Mouse (Mus musculus) myocyte (in vitro differentiated cells): ENCODE results near the gene Med13l. TPM values are rescaled to one million over a fixed set of nuclear protein-coding genes. Genes with fewer than 3 reads are reported as not detected.

Source experiments
- H3K27me3 ChIP-seq: one replicate; pipeline ENCODE4 v1.6.1; 2011; ENCODE audit not compliant: control insufficient read depth, insufficient read depth, insufficient read length
- H3K36me3 ChIP-seq: one replicate; pipeline ENCODE4 v1.6.1; 2011; ENCODE audit not compliant: control insufficient read depth, insufficient read depth
- H3K4me2 ChIP-seq: one replicate; pipeline ENCODE4 v1.6.1; 2011; ENCODE audit warnings: low read depth, control low read depth
- H3K4me3 ChIP-seq: one replicate; pipeline ENCODE4 v1.5.1; 2011; ENCODE audit warnings: mild to moderate bottlenecking, control low read depth, moderate library complexity
- H3K79me2 ChIP-seq: one replicate; pipeline ENCODE4 v1.6.1; 2011; ENCODE audit not compliant: control insufficient read depth, insufficient read depth
- H3ac ChIP-seq: one replicate; pipeline ENCODE4 v1.6.1; 2011; ENCODE audit not compliant: control insufficient read depth, insufficient read length
- CEBPB ChIP-seq: IDR thresholded peaks from 2 replicates; pipeline ENCODE4 v1.6.1; 2011; ENCODE audit warnings: mild to moderate bottlenecking, moderate library complexity; ENCODE audit not compliant: poor library complexity, insufficient read depth, severe bottlenecking
- E2F4 ChIP-seq: IDR thresholded peaks from one replicate; pipeline ENCODE4 v1.6.1; 2011; ENCODE audit warnings: mild to moderate bottlenecking, control low read depth, moderate library complexity; ENCODE audit not compliant: insufficient read depth
- MAX ChIP-seq: IDR thresholded peaks from one replicate; pipeline ENCODE4 v1.6.1; 2011; ENCODE audit warnings: low read depth, mild to moderate bottlenecking, control low read depth
- MYOD1 ChIP-seq, 3 experiments: IDR thresholded peaks; one replicate each; pipeline ENCODE4 v1.6.1; 2011; ENCODE audit warnings: control low read depth in 2 of 3, low read depth in 2 of 3, mild to moderate bottlenecking in 2 of 3, moderate library complexity in 1 of 3; ENCODE audit not compliant: insufficient read length in 2 of 3, control insufficient read depth in 1 of 3
- MYOG ChIP-seq, 3 experiments: IDR thresholded peaks; one replicate each; pipeline ENCODE4 v1.6.1; 2011; ENCODE audit warnings: control low read depth in 2 of 3, low read depth in 2 of 3, mild to moderate bottlenecking in 2 of 3; ENCODE audit not compliant: insufficient read length in 2 of 3, control insufficient read depth in 1 of 3, insufficient read depth in 1 of 3
- POLR2A ChIP-seq: IDR thresholded peaks from one replicate; pipeline ENCODE4 v1.6.1; 2011; ENCODE audit warnings: low read depth, mild to moderate bottlenecking, control low read depth, moderate library complexity; ENCODE audit not compliant: insufficient read length
- POLR2AphosphoS2 ChIP-seq: IDR thresholded peaks from one replicate; pipeline ENCODE4 v1.6.1; 2011; ENCODE audit warnings: low read depth, control low read depth; ENCODE audit not compliant: insufficient read length
- REST ChIP-seq: IDR thresholded peaks from one replicate; pipeline ENCODE4 v1.6.1; 2011; ENCODE audit warnings: mild to moderate bottlenecking, control low read depth, moderate library complexity; ENCODE audit not compliant: insufficient read depth, insufficient read length
- SRF ChIP-seq: IDR thresholded peaks from one replicate; pipeline ENCODE4 v1.6.1; 2011; ENCODE audit warnings: low read depth; ENCODE audit not compliant: control insufficient read depth, insufficient read length
- TCF12 ChIP-seq: IDR thresholded peaks from one replicate; pipeline ENCODE4 v1.6.1; 2011; ENCODE audit warnings: mild to moderate bottlenecking, control low read depth; ENCODE audit not compliant: poor library complexity, insufficient read depth, severe bottlenecking
- TCF3 ChIP-seq: IDR thresholded peaks from one replicate; pipeline ENCODE4 v1.6.1; 2011; ENCODE audit warnings: low read depth, control low read depth; ENCODE audit not compliant: insufficient read length
- USF1 ChIP-seq: IDR thresholded peaks from one replicate; pipeline ENCODE4 v1.6.1; 2011; ENCODE audit warnings: low read depth, mild to moderate bottlenecking, control low read depth, moderate library complexity
- polyA plus RNA-seq: library from polyadenylated mRNA; unstranded; fragments of >200 nt; fragmentation: generic; extraction: Trizol; gene quantifications from one replicate; pipeline ENCODE4 v1.2.1, GENCODE M21; 2012; ENCODE audit warnings: missing spikeins

Gene Med13l
- polyA plus RNA-seq, 1 experiment = 7.4 TPM

GRCm38 (mm10) chr5:118756078-118756477 is 195.6 kb downstream of the Med13l start:
- no peaks in the 10 kb centered on the region for H3K27me3 ChIP-seq
- H3K4me3 ChIP-seq = no peak overlapping the region
- TF ChIP-seq TCF12 (no peak), MAX (no peak), CEBPB (no peak), TCF3 (no peak), MYOD1 (IDR thresholded peaks at IDR 0.05; ENCODE audit: control insufficient read depth in 1 of 3, insufficient read length in 2 of 3, low read depth in 2 of 3) (peak in 1 of 3 experiments; percentile 14)
- no peak overlapping the region for H3K4me2 ChIP-seq
- no peak overlapping the region for H3ac ChIP-seq
- peaks cover 20% of the 10 kb centered on the region for H3K36me3 ChIP-seq
- H3K79me2 ChIP-seq = no peaks in the 10 kb centered on the region

DNA sequence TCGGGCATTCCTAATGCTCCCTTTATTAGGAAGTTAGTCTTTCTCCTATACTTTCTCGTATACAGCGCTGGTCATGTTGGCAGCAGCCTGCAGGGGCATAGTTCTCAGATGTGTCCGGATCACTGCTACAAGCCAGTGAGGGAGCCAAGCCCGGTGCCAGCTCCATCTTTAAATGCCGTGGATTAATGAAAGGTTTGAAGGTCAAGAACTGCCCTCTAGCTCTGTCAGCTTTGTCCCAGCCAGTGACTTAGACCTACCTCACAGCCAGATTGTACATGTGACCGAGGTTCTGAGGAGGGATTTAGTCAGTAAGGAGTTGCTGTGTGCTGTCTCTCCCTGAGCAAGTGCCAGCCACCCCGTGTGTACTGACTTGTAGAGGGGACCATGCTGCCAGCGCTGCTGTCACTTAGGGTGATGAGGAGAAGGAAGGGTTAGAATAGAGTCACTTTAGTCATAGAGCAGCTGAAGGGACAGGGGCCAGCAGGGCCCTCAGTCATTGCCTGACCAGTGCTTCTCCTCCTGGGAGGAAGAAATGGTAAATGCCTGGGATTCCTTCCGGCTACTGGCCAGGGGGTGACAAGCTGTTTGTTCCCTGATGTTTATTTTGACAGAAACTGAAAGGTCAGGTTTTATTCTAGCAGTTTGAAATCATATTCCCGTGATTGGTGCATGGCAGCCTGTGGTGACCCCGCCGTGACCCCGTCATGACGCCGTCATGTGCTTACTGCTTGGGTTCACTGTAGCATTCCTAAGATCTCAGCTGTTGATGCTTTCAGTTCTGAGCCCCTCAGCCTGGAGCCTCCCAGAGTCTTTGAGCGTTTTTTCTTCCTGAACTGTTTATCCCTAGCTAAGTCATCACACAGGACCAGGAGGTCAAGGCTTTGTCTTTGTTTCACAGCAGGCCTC is 197.2 kb downstream of the Med13l start:
- no peaks in the 10 kb centered on the region for H3K27me3 ChIP-seq
- no peak overlapping the region for H3K4me2 ChIP-seq
- peaks cover 20% of the 10 kb centered on the region for H3K36me3 ChIP-seq
- TF ChIP-seq TCF3 (no peak), POLR2A (no peak), MAX (no peak), MYOD1 (IDR thresholded peaks at IDR 0.05; ENCODE audit: control insufficient read depth in 1 of 3, insufficient read length in 2 of 3, low read depth in 2 of 3) (no peak), SRF (no peak)
- H3ac ChIP-seq = no peak overlapping the region
- no peak overlapping the region for H3K4me3 ChIP-seq
- no peaks in the 10 kb centered on the region for H3K79me2 ChIP-seq

DNA sequence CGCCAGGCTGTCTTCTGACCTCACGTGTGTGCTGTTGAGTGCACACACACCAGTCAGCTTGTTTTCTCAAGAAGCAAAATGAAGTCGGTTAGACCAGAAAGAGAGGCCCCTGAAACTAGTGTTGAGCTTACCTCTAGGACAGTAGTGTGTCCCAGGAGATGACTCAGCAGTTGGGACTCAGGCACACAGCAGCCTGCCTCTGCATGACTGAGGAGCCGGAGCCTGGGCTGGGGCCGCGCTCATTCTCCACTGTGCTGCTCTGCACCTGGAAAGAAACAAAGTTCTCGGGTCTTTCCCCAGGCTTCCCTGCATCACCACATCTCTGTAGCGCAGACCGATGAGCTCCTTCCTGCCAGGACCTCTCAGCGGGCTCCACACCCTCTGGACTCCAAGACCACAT is 200.5 kb downstream of the Med13l start:
- Histone ChIP-seq H3K27me3 (no peaks in the 10 kb centered on the region), H3K4me3 (no peak overlapping the region), H3K79me2 (no peaks in the 10 kb centered on the region), H3K4me2 (no peak overlapping the region), H3ac (no peak overlapping the region), H3K36me3 (peaks cover 8% of the 10 kb centered on the region)
- TF ChIP-seq USF1 (no peak), MAX (no peak)

- TF ChIP-seq POLR2AphosphoS2 = peak; percentile 14
- TF ChIP-seq TCF3 = no peak
- TF ChIP-seq SRF = no peak
- TF ChIP-seq MYOG (IDR thresholded peaks at IDR 0.05; ENCODE audit: control insufficient read depth in 1 of 3, insufficient read depth in 1 of 3, insufficient read length in 2 of 3, low read depth in 2 of 3) = no peak
- no peak for TF ChIP-seq E2F4
- TF ChIP-seq CEBPB = no peak
- TF ChIP-seq USF1 = no peak
- H3K79me2 ChIP-seq = no peaks in the 10 kb centered on the region
- no peak overlapping the region for H3ac ChIP-seq
- no peak overlapping the region for H3K4me2 ChIP-seq
- no peak overlapping the region for H3K4me3 ChIP-seq
- H3K36me3 ChIP-seq = peaks cover 5% of the 10 kb centered on the region
- no peaks in the 10 kb centered on the region for H3K27me3 ChIP-seq
Measured at GRCm38 (mm10) chr5:118762499-118763185, 202.2 kb downstream of the Med13l start.

- H3K79me2 ChIP-seq = no peaks in the 10 kb centered on the region
- TF ChIP-seq SRF = no peak
- TF ChIP-seq MAX = no peak
- no peak for TF ChIP-seq TCF12
- TF ChIP-seq USF1 = no peak
- TF ChIP-seq E2F4 = no peak
- no peak for TF ChIP-seq REST
- no peak for TF ChIP-seq POLR2A
- TF ChIP-seq CEBPB = no peak
- no peak for TF ChIP-seq MYOG (IDR thresholded peaks at IDR 0.05; ENCODE audit: control insufficient read depth in 1 of 3, insufficient read depth in 1 of 3, insufficient read length in 2 of 3, low read depth in 2 of 3)
- TF ChIP-seq POLR2AphosphoS2 = no peak
- TF ChIP-seq MYOD1 (IDR thresholded peaks at IDR 0.05; ENCODE audit: control insufficient read depth in 1 of 3, insufficient read length in 2 of 3, low read depth in 2 of 3) = no peak
- TF ChIP-seq TCF3 = no peak
- no peak overlapping the region for H3ac ChIP-seq
- H3K27me3 ChIP-seq = no peaks in the 10 kb centered on the region
- H3K4me2 ChIP-seq = no peak overlapping the region
- H3K4me3 ChIP-seq = no peak overlapping the region
- H3K36me3 ChIP-seq = peaks cover 5% of the 10 kb centered on the region
Measured at GRCm38 (mm10) chr5:118763353-118763752, 202.9 kb downstream of the Med13l start.
